ENCODE assay signal across 10 mouse cellular contexts in the genomic region with DNA sequence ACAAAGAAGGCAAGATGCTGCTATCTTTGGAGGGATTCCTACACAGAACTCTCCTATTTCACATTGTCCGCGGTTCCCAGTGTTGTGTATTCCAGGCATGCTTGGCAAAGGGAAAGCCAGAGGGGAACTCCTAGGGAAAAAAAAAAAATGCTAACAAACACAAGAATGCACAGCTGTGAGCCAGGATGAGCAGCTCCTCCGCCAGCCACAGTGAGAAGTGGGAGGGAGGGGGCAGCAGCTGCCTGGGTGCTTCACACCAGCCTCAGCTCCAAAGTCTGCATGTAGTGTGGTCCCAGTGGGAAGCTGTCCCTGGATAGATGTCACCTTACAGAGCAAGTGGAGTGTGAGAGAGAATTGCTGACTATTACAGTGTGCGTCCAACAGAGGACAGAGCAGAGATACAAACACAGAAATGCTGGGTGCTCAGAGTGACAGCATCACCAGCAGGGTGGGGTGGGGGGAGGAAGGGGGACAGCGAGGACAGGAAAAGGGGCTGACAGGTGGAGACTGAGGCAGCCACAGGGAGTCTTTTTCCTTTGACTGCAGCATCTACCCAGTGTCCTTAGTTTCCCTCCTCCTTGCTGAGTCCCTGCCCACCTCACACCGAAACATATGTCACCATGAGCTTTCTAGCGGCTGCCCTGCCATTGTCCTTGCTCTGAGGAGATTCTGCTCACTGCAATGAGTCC. TPM values are rescaled to one million over a fixed set of nuclear protein-coding genes. Genes with fewer than 3 reads are reported as not detected.
DNase-seq lines count a peak whose midpoint lies in the region; ATAC-seq and TF ChIP-seq lines count a peak whose summit lies in the region.
"Had no signal": no experiment of that assay in that cellular context is flagged by ENCODE, and none has a peak within 500 bp of the region (broad histone marks: within the 10 kb centered on the region; RNA-seq: fewer than 3 reads in every experiment).

No protein-coding gene starts in this region.

- 0 out of 2 replicates have a peak, but pooled peaks have one; percentile 19 for TF ChIP-seq CTCF in forebrain, postnatal 0 days (IDR thresholded peaks at IDR 0.05; ENCODE audit: low read depth)

- no peaks in the 10 kb centered on the region for H3K36me3 ChIP-seq in forebrain, postnatal 0 days (ENCODE audit: insufficient read depth)
- H3K36me3 ChIP-seq in stomach, embryonic 14.5 days (ENCODE audit: control insufficient read depth, insufficient read depth, low read length) = no peaks in the 10 kb centered on the region

- H3K9ac ChIP-seq in forebrain, postnatal 0 days = no peak overlapping the region
- 0 out of 2 replicates have a peak overlapping the region, but pooled peaks have one; percentile 10 for H3K9ac ChIP-seq in stomach, embryonic 14.5 days (replicated peaks; ENCODE audit: low read depth, low read length)

- H3K4me2 ChIP-seq in forebrain, postnatal 0 days (ENCODE audit: low read depth) = no peak overlapping the region
- no peak overlapping the region for H3K4me2 ChIP-seq in stomach, embryonic 14.5 days (replicated peaks; ENCODE audit: low read depth, low read length)

- no peak overlapping the region for H3K4me3 ChIP-seq in forebrain, postnatal 0 days (ENCODE audit: low read depth, low read length)
- H3K4me3 ChIP-seq in stomach, embryonic 14.5 days (ENCODE audit: low read depth, low read length) = no peak overlapping the region

- H3K27ac ChIP-seq in forebrain, postnatal 0 days (ENCODE audit: low read depth, low read length) = no peak overlapping the region
- H3K27ac ChIP-seq in stomach, embryonic 14.5 days (ENCODE audit: low read length) = no peak overlapping the region

- 23% methylated on average over 7 of the region's 7 CpGs for WGBS in forebrain, postnatal 0 days
- 15% methylated on average over 7 of the region's 7 CpGs for WGBS in stomach, embryonic 14.5 days

- ATAC-seq in forebrain, postnatal 0 days = peak; percentile 80
- no peak for ATAC-seq in stomach, embryonic 14.5 days (ENCODE audit: insufficient number of reproducible peaks, insufficient read depth, low FRiP score, low read depth)

- H3K27me3 ChIP-seq in forebrain, postnatal 0 days (ENCODE audit: insufficient read depth, low read length) = no peaks in the 10 kb centered on the region
- no peaks in the 10 kb centered on the region for H3K27me3 ChIP-seq in stomach, embryonic 14.5 days (ENCODE audit: control insufficient read depth, insufficient read depth, low read length)

- peak; percentile 65 for DNase-seq in lung, postnatal 10 days
- no peak for DNase-seq in lung, adult 18-20 months
- peak; percentile 38 for DNase-seq in forebrain, postnatal 0 days
- DNase-seq in left cerebral cortex, postnatal 36 days (ENCODE audit: low spot score in 2 of 2) = peak; percentile 35 to 40
- DNase-seq in spleen, postnatal 10 days (ENCODE audit: low spot score in 2 of 2) = no peak
- no peak for DNase-seq in heart, postnatal 36 days

- 0 out of 2 replicates have a peak, but pooled peaks cover 2% of the 10 kb centered on the region for H3K4me1 ChIP-seq in forebrain, postnatal 0 days (ENCODE audit: insufficient read depth)
- no peaks in the 10 kb centered on the region for H3K4me1 ChIP-seq in stomach, embryonic 14.5 days (ENCODE audit: control insufficient read depth, insufficient read depth, low read length)

- intact Hi-C loops in left cerebral cortex, postnatal 36 days (cut with DNase I) = no loop called here
- intact Hi-C loops in heart, postnatal 36 days (cut with DNase I) = no loop called here

- no peaks in the 10 kb centered on the region for H3K9me3 ChIP-seq in forebrain, postnatal 0 days (ENCODE audit: low read length)
- H3K9me3 ChIP-seq in stomach, embryonic 14.5 days (ENCODE audit: control insufficient read depth, low read depth, low read length) = no peaks in the 10 kb centered on the region

RNA-seq across cellular contexts. Expression of a gene that starts 6.2 kb away (rescaled TPM):
- total RNA-seq in forebrain, postnatal 0 days (2014; rRNA removed) = 1.0 TPM in 2 replicates
- 0.43 and 1.2 TPM in 2 replicates for polyA plus RNA-seq in forebrain, postnatal 0 days (2015; fragmentation: Nextera tagmentation; extraction: Ambion mirVana)
- total RNA-seq in left cerebral cortex, postnatal 36 days (2021) = under 1 TPM; 0.72 to 0.97 TPM
- polyA plus RNA-seq in stomach, embryonic 14.5 days (2014; fragmentation: Nextera tagmentation; extraction: Ambion mirVana) = 0.20 and 0.51 TPM in 2 replicates
- under 1 TPM; 0.11 to 0.16 TPM for total RNA-seq in heart, postnatal 36 days (2021)
- total RNA-seq: common myeloid progenitor, adult 5-6 weeks had no signal

RNA-seq across cellular contexts. Expression of a gene that starts 8.6 kb away (rescaled TPM):
- total RNA-seq in forebrain, postnatal 0 days (2014; rRNA removed) = 9.8 and 13.6 TPM in 2 replicates
- 43.8 and 49.2 TPM in 2 replicates for polyA plus RNA-seq in forebrain, postnatal 0 days (2015; fragmentation: Nextera tagmentation; extraction: Ambion mirVana)
- 10 to 100 TPM; 35.2 to 36.7 TPM for total RNA-seq in left cerebral cortex, postnatal 36 days (2021)
- polyA plus RNA-seq in stomach, embryonic 14.5 days (2014; fragmentation: Nextera tagmentation; extraction: Ambion mirVana) = 10.6 and 12.6 TPM in 2 replicates
- 1 to 10 TPM; 4.0 to 5.1 TPM for total RNA-seq in heart, postnatal 36 days (2021)

RNA-seq across cellular contexts. Expression of a gene that starts 31.9 kb away (rescaled TPM):
- 0.29 and 0.46 TPM in 2 replicates for total RNA-seq in forebrain, postnatal 0 days (2014; rRNA removed)
- polyA plus RNA-seq in forebrain, postnatal 0 days (2015; fragmentation: Nextera tagmentation; extraction: Ambion mirVana) = 0.25 and 0.27 TPM in 2 replicates
- 1 to 10 TPM in 1 of 2 experiments, under 1 TPM in 1; 0.59 to 1.0 TPM for total RNA-seq in left cerebral cortex, postnatal 36 days (2021)
- polyA plus RNA-seq in stomach, embryonic 14.5 days (2014; fragmentation: Nextera tagmentation; extraction: Ambion mirVana) = 4.2 and 5.3 TPM in 2 replicates
- total RNA-seq in heart, postnatal 36 days (2021) = 10 to 100 TPM; 31.9 to 48.1 TPM
- total RNA-seq: common myeloid progenitor, adult 5-6 weeks had no signal
- polyA plus RNA-seq: neural tube, embryonic 11.5 days had no signal

RNA-seq across cellular contexts. Expression of a gene that starts 38.6 kb away (rescaled TPM):
- 66.4 and 71.6 TPM in 2 replicates for total RNA-seq in forebrain, postnatal 0 days (2014; rRNA removed)
- polyA plus RNA-seq in forebrain, postnatal 0 days (2015; fragmentation: Nextera tagmentation; extraction: Ambion mirVana) = 51.9 and 56.7 TPM in 2 replicates
- total RNA-seq in left cerebral cortex, postnatal 36 days (2021) = 10 to 100 TPM; 34.1 to 42.3 TPM
- 66.6 and 67.5 TPM in 2 replicates for polyA plus RNA-seq in stomach, embryonic 14.5 days (2014; fragmentation: Nextera tagmentation; extraction: Ambion mirVana)
- 10 to 100 TPM; 68.6 to 74.2 TPM for total RNA-seq in heart, postnatal 36 days (2021)

RNA-seq across cellular contexts. Expression of a gene that starts 39.2 kb away (rescaled TPM):
- not detected in 2 replicates for total RNA-seq in forebrain, postnatal 0 days (2014; rRNA removed)
- 0.34 and 0.85 TPM in 2 replicates for polyA plus RNA-seq in forebrain, postnatal 0 days (2015; fragmentation: Nextera tagmentation; extraction: Ambion mirVana)
- total RNA-seq in left cerebral cortex, postnatal 36 days (2021) = not detected
- polyA plus RNA-seq in stomach, embryonic 14.5 days (2014; fragmentation: Nextera tagmentation; extraction: Ambion mirVana) = 0.66 and 0.90 TPM in 2 replicates
- total RNA-seq in heart, postnatal 36 days (2021) = not detected
- total RNA-seq: common myeloid progenitor, adult 5-6 weeks; left cerebral cortex, adult 8-10 months had no signal

Comparison
In these comparisons a context has a peak if more than half of its experiments do, and no peak if none do; other contexts are left out.
1. DNase-seq: peak in lung, postnatal 10 days (single experiment), forebrain, postnatal 0 days (single experiment) and left cerebral cortex, postnatal 36 days (2 of 2); none in lung, adult 18-20 months (0 of 2), spleen, postnatal 10 days (0 of 2) and heart, postnatal 36 days (0 of 2).
2. RNA of a gene that starts 31.9 kb away (total RNA-seq): 31.9 to 48.1 TPM in heart, postnatal 36 days; 0.59 to 1.0 TPM in left cerebral cortex, postnatal 36 days and 0.29 to 0.46 TPM in forebrain, postnatal 0 days; every median in the first group is over 10 times any median in the second.